Mouse (Mus musculus): Measurements from ENCODE around the gene Rufy3.

The Rufy3 gene

GRCm38 (mm10) chr5:88575506-88576338, 10.9 kb downstream of the Rufy3 start:
- no peak for DNase-seq

- DNase-seq = no peak
These were observed 15.8 kb downstream of the Rufy3 start for GRCm38 (mm10) chr5:88580681-88581080.

- DNase-seq = no peak
These were observed 16.5 kb downstream of the Rufy3 start for GRCm38 (mm10) chr5:88581343-88581742.

GRCm38 (mm10) chr5:88583271-88584031, 18.6 kb downstream of the Rufy3 start:
- DNase-seq = no peak

- no peak for DNase-seq
These were observed 19.2 kb downstream of the Rufy3 start for GRCm38 (mm10) chr5:88584061-88584460.

GRCm38 (mm10) chr5:88586407-88587174, 21.8 kb downstream of the Rufy3 start:
- DNase-seq = no peak

- DNase-seq = no peak
These were observed 22.5 kb downstream of the Rufy3 start for GRCm38 (mm10) chr5:88587211-88587934.

GRCm38 (mm10) chr5:88588481-88588880, 23.6 kb downstream of the Rufy3 start:
- no peak for DNase-seq

GRCm38 (mm10) chr5:88593421-88594172, 28.8 kb downstream of the Rufy3 start:
- no peak for DNase-seq

GRCm38 (mm10) chr5:88594173-88594569, 29.3 kb downstream of the Rufy3 start:
- DNase-seq = no peak

GRCm38 (mm10) chr5:88595537-88596455, 31.0 kb downstream of the Rufy3 start:
- DNase-seq = no peak

GRCm38 (mm10) chr5:88598961-88599360, 34.1 kb downstream of the Rufy3 start:
- DNase-seq = no peak

GRCm38 (mm10) chr5:88602030-88602429, 37.2 kb downstream of the Rufy3 start:
- no peak for DNase-seq

- no peak for DNase-seq
These were observed 37.9 kb downstream of the Rufy3 start for GRCm38 (mm10) chr5:88602713-88603112.

- no peak for DNase-seq
These were observed 39.2 kb downstream of the Rufy3 start for GRCm38 (mm10) chr5:88604046-88604445.

GRCm38 (mm10) chr5:88604641-88605358, 40.0 kb downstream of the Rufy3 start:
- DNase-seq = no peak

GRCm38 (mm10) chr5:88614129-88614528, 49.3 kb downstream of the Rufy3 start:
- no peak for DNase-seq

- DNase-seq = no peak
These were observed 52.1 kb downstream of the Rufy3 start for GRCm38 (mm10) chr5:88616988-88617387.

- no peak for DNase-seq
These were observed 62.7 kb downstream of the Rufy3 start for GRCm38 (mm10) chr5:88627545-88627944.

- DNase-seq = no peak
These were observed 64.3 kb downstream of the Rufy3 start for GRCm38 (mm10) chr5:88629125-88629524.

All from thymus, postnatal 14 days (tissue).